Mouse (Mus musculus) kidney, postnatal 25 days (tissue): Measurements from ENCODE around the gene Nin.

Experiments
- DNase-seq, 2 experiments: peaks; one replicate each; pipeline ENCODE4 v3.0.0; 2021; ENCODE audit warnings: mixed read lengths in 2 of 2

Gene Nin

GRCm38 (mm10) chr12:70005103-70005502 lies 108.4 kb downstream of the Nin start:
- no peak for DNase-seq

- DNase-seq = no peak
These were observed 115.1 kb downstream of the Nin start for GRCm38 (mm10) chr12:69998186-69998983.

DNA sequence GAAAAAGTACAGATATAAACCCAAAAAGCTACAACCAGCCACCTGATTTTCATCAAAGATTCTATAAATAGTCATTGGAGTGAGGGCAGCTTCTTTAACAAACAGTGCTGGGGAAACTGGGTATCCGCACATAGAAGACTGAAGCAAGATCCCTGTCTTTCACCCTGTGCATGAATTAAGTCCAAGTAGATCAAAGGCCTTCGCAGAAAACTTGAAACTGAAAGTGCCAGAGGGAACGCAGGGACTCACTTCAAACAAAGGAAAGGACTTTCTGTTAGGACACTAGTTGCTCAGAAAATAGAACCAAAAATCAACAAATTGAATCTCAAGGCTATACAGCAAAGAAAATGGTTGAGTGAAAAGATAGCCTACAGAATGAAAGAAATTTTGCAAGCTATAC lies 118.1 kb downstream of the Nin start:
- no peak for DNase-seq

DNA sequence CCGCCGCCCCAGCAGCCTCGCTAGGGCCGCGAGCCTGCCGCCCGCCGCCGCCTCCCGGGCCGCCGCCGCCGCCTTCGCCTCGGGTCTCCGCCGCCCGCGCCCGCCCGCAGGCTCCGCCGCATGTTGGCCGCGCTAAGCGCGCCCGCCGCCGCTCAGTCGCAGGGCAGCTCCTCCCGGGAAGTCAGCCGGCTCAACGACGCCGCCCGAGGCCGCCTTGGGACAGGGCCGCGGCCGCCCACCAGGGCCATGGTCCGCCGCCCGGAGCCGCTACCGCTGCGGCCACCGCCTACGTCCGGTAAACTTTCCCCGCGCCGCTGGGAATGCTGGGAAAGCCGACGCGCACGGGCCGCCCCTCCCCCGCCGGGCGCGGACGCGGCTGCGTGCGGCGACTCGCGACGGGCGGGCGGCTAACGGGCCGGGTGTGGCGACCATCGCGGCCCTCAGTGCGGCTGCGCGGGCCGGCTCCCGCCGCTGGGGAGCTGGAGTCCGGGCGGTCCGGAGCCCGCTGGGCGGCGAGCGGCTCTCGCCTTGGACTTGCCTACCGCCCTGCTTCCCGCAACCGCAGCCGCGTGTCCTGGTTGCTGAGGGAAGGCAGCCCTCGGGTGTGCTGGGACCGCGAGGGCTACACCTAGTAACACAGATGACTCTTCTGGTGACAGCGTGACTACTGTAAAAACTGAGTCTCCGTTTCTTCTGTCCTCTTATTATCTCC lies 126.6 kb downstream of the Nin start, which contains the start of gene Sav1:
TSS of gene Sav1 (minus strand) at position 217 of the 712 bp plus-strand sequence.
- peak; percentile 89 to 94 for DNase-seq

DNA sequence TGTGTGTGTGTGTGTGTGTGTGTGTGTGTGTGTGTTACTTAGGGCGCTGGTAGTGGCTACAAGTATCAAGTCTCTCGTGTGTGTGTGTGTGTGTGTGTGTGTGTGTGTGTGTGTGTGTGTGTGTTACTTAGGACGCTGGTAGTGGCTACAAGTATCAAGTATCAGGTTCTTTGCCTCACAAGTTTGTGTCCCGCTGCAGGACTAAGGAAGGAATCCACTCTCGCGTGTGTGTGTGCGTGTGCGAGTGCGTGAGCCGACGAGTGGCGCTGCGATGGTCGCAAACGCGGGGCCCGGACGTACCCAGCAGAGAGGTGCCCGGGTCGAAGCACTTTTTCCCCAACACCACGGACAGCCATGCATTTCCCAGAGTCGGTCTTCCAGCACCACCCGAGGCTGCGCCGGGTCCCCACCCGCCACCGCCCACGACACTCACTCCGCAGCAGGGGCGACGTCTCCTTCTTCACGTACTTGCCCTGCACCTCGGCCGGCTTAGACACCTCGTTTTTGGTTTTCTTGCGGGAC lies 127.2 kb downstream of the Nin start:
- DNase-seq = peak; percentile 29 to 53

GRCm38 (mm10) chr12:69985546-69985945 lies 128.0 kb downstream of the Nin start:
- DNase-seq = peak in 1 of 2 experiments; percentile 37

GRCm38 (mm10) chr12:69982874-69983273 lies 130.6 kb downstream of the Nin start:
- peak; percentile 30 to 31 for DNase-seq

- peak; percentile 24 to 49 for DNase-seq
These were observed 136.0 kb downstream of the Nin start for GRCm38 (mm10) chr12:69977376-69977998.

DNA sequence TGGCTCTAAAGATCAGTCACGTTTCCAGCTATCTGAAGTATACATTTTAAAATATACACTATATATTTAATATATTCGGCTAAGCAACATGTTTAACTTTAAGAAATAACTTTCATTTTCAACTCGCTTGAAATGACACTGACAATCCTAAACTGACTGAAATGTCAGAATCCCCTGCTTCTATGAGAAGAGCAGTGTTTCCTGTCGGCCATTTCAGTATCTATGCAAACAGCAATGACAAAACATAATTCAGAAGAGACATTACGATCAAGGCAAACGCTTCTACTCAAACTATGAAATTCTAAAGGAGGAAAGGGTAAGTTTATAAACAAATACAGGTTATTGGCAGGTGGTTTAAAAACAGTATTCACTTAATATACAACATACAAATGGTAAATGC lies 136.8 kb downstream of the Nin start:
- no peak for DNase-seq

GRCm38 (mm10) chr12:69973666-69974065 lies 139.9 kb downstream of the Nin start:
- no peak for DNase-seq

GRCm38 (mm10) chr12:69968154-69968553 lies 145.4 kb downstream of the Nin start:
- no peak for DNase-seq

- DNase-seq = no peak
These were observed 146.4 kb downstream of the Nin start for GRCm38 (mm10) chr12:69967112-69967511.

GRCm38 (mm10) chr12:69966071-69966470 lies 147.4 kb downstream of the Nin start:
- peak in 1 of 2 experiments; percentile 30 for DNase-seq

GRCm38 (mm10) chr12:69965644-69966043 lies 147.9 kb downstream of the Nin start:
- no peak for DNase-seq

- no peak for DNase-seq
These were observed 150.4 kb downstream of the Nin start for GRCm38 (mm10) chr12:69963141-69963540.

DNA sequence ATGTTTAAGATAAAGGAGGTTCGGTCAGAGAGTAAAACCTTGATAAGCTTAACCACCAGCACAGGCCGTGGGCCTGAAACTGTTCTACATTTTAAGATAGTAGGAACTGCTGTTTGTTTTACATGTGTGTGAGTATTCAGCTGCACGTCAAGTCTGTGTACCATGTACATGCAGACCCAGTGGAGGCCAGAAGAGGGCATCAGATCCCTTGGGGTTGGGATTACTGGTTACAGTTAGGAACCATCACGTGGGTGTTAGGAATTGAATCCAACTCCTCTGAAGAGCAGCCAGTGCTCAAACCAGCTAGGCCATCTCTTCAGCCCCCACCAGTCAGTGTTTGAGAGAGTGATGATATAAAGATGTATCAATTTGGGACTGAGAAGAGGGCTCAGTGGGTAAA lies 151.0 kb downstream of the Nin start:
- peak; percentile 77 to 84 for DNase-seq
